Mouse (Mus musculus) layer of hippocampus, postnatal 25 days (tissue): Measurements from ENCODE around the gene Arl6. TPM values are rescaled to one million over a fixed set of nuclear protein-coding genes. Genes with fewer than 3 reads are reported as not detected.

Experiments
- DNase-seq, 2 experiments: peaks; one replicate each; pipeline ENCODE4 v3.0.0; 2022; ENCODE audit warnings: mixed read lengths in 2 of 2, low spot score in 1 of 2; ENCODE audit errors: extremely low spot score in 1 of 2
- total RNA-seq, 2 experiments: library from RNA; stranded (reverse); gene quantifications; 2 replicates each; pipeline ENCODE4 v1.2.3; 2021

Arl6 gene
- total RNA-seq: 10 to 100 TPM; 30.2 TPM

DNA sequence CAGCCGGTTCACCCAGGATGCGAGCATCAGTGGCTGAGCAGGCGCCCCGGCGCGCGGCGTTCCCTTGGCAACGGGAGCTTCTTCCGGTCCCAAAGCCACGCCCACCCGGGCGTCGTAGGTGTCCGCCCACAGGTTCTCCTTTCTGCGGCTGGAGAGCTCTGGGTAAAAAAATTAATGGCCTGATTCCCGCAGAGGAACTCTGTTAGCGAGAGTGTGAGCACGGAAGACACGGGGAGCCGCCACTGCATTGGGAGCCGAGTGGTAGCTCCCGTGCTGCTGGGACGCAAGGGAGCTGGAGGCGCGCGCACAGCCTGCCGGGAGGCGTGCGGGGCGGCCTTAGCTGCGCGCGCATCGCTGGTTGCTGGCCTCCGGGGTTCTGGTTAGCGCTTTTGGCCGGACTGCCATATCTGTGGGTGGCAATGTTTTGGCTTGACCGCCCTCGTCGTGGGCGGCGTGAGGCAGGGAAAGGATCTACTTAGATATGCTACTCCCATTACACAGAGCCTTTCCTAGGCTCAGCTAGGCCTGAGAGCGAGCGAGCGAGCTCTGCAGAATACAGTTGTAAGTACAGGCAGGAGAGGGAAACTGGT is at the start of gene Arl6:
Gene Arl6, minus strand, starts transcription at position 290 of the 590 bp plus-strand sequence.
- DNase-seq: peak; percentile 90 to 91

DNA sequence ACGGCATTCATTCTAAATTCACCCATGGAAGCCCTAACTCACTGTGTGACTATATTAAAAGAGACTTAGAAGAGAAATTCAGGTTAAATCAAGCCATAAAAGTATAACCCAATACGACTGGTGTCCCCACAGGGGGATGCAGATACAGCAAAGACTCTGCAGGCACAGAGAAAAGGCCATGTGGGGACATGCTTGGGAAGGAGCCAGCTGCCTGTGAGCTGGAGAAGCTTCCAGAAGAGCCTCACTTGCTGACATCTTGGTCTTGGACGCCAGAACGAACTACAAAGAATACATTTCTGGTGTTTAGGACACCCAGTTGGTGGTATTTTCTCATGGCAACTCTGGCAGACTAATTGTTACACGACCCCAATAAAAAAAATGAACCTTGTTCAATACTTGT is 45.9 kb upstream of the Arl6 start:
- DNase-seq: no peak

- peak; percentile 58 to 79 for DNase-seq
Observed at GRCm38 (mm10) chr16:59683434-59683833, 44.2 kb upstream of the Arl6 start.

- DNase-seq: no peak
Observed at GRCm38 (mm10) chr16:59682216-59682891, 43.2 kb upstream of the Arl6 start.

DNA sequence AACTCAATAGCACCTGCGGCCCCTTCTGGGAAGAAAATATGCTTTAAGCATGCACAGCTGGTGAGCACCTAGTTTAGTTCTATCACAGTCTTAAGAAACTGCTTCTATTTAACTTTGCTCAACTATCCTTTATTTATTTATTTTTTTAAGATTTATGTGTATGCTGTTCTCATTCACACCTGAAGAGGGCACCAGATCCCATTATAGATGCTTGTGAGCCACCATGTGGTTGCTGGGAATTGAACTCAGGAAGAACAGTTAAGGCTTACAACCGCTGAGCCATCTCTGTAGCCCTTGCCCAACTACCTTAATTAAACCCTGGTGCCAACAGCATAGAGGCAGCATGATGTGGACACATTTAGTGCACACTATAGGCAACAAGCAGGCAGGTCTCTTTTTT is 27.7 kb upstream of the Arl6 start:
- no peak for DNase-seq

DNA sequence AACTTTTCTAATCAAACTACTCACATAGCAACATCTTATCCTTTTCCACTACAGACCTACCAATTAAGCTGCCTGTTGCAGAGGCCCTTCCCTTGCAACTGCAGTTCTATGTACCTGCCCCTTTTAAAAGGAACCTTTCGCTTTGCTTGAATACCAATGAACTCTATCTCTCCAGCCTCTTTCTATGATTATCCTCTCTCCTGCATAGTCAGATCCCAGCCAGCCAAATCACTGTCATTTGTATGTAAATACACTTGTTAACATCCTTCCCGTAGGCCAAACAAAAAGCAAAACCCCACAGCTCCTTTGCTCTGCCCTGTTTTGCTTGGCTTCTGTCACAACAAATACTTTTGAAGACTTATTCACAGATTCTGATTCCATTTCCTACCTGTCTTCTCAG is 4.6 kb upstream of the Arl6 start:
- DNase-seq: no peak

- no peak for DNase-seq
Observed at GRCm38 (mm10) chr16:59639985-59640384, 794 bp upstream of the Arl6 start.

DNA sequence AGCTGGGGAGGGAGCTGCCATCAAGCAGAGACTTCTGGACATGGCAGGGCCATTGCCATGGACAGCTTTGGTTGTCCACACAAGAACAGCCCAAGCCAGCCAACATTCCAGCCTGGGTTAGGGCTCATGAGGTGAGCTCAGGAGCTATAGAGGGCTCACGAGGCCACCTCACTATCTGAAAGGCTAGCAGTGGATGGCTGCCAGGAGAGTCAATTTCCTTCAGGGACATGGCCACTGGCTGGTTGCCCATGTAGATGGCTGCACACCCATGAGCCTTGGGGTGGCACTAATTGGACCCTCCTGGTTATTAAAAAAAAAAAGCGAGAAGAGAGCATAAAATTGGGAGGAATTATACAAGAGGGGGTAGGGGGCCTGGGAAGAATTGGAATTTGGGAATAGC is 4.6 kb downstream of the Arl6 start:
- DNase-seq: no peak

DNA sequence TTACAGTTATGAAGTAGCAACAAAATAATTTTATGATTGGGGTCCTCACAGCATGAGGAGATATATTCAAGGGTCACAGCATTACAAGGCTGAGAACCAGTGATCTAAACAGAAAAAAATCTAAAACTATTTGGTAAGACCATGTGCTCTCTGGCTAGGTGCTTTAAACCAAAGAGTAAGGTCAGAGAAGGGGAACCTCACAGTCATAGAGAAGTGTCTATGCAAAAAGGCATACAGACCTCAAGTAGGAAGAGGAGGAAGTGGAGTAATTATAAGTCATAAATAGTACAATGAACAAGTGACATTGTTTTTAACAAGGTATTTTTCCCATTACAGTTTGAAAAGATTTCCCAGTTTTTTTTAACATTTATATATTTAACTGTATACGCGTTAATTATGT is 17.6 kb downstream of the Arl6 start:
- no peak for DNase-seq

DNA sequence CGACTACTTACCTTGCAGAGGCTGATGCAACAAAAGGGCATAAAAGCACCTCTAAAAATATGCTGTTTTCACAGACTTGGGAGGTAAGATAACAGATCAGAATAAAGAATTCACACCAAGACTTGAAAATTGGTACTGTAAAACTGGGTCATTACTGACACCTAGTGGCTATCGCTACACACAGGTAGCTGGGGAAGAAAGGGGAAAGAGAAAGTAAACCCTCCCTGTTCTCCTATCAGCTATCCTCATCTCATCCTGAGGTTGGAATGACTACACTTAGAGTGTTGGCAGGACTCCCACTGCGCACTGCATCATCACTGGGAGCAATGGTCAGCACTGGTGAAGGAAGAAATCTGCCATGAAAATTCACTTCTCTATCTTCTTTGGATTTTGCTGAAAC is 22.0 kb downstream of the Arl6 start:
- no peak for DNase-seq

GRCm38 (mm10) chr16:59615675-59616074 is 23.5 kb downstream of the Arl6 start:
- DNase-seq: no peak

GRCm38 (mm10) chr16:59610750-59611149 is 28.4 kb downstream of the Arl6 start:
- no peak for DNase-seq

- DNase-seq: no peak
Observed at GRCm38 (mm10) chr16:59604078-59604781, 35.0 kb downstream of the Arl6 start.

DNA sequence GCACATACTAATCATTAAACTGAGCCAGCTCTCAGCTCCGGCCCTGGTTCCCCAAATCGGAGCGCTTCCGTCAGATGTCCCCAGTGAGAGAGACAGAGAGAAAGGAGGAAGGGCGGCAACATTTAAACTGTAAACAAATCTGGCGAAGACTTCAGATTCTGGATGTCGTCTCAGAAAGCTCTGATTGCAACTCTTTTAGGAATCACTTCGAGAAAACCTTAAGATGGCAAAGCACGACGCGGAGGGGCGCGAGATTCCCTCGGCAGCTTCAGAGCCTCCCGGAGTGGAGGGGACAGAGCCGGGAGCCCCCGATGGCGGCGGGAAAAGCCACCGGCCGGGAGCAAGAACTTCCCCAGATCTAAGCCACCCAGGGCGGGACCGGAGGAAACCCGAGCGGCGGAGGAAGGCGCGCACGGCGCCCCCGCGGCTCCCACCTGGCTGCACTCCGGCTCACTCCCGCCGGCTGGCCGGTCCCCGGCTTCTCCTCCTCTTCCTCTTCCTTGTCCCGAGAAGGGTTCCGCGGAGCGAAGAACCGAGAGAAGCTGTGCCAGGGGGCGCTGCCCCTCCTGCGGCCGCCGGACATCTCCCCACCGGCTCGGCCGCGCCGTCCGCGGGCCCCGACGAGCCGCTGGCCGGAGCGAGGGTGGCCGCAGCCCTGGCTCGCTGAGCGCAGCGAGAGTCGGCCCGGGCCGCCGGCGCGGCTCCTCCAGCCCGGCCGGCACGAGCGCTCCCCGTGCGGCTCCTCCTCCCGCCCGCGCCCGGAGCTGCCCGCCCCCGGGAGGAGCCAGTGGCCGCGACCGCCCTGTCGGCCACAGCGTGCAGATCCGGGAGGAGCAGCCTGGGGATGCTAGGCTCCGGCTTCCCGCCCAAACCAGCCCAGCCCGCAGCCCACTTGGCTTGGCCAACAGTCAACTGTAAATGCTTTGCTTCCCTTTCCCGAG is 38.6 kb downstream of the Arl6 start, which contains the start of gene Crybg3:
Gene Crybg3, minus strand, starts transcription at position 669 of the 941 bp plus-strand sequence.
- peak; percentile 36 to 40 for DNase-seq

- DNase-seq: no peak
Observed at GRCm38 (mm10) chr16:59599411-59600265, 39.6 kb downstream of the Arl6 start.

GRCm38 (mm10) chr16:59598997-59599396 is 40.2 kb downstream of the Arl6 start:
- no peak for DNase-seq

DNA sequence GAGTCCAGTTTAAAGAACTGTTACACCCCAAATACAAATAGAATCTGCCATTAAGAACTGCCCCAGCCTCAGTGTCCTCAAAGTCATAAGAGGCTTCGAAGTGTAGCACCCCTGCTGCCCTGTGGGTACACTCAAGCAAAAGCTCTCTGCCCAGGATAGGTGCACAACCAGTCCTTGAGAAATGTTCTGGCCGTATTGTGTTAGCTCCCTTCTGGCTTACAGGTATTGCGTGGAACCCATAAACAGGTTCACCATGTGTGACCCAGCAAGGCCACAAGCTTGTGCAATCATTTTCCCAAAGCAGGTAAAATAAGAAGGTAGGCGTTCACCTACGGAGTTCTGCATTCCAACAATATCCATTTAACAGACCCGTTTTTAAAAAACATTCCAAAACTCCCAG is 41.9 kb downstream of the Arl6 start:
- no peak for DNase-seq

GRCm38 (mm10) chr16:59594714-59595113 is 44.5 kb downstream of the Arl6 start:
- no peak for DNase-seq

DNA sequence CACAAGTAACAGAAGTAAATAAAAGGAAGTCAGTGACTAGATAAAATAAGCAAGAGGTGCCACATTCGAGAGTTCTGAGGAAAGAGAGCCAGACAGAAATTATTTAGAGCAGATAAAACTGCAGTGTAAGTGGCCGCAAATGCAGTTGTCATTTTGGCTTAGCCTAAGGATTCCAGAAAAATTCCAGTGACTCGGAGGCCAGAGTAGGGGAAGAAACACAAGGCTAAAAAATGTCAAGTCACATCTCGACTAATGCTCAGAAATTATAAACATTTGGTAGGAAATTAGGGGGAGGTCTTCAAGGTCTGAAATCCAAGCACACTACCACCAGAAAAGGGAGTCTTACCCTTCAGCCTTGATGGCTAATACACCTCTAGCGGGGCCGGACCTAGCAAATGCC is 48.4 kb downstream of the Arl6 start:
- DNase-seq: no peak
